Mouse (Mus musculus) megakaryocyte-erythroid progenitor cell, adult 5-6 weeks (primary cell): ENCODE data around the gene Cd36. TPM values are rescaled to one million over a fixed set of nuclear protein-coding genes. Genes with fewer than 3 reads are reported as not detected.

Source experiments
- ATAC-seq: replicated peaks from 2 replicates; pipeline ENCODE4 v1.8.0; 2016; ENCODE audit warnings: mild to moderate bottlenecking, inconsistent platforms; ENCODE audit not compliant: severe bottlenecking, poor library complexity, low FRiP score, low TSS enrichment
- total RNA-seq, 2 experiments: library from RNA; stranded (forward) in 1 of 2; stranded (reverse) in 1 of 2; fragments of 200-1000, 215-1000 nt in 1 of 2; fragments of >200 nt in 1 of 2; fragmentation: Nextera tagmentation in 1 of 2; gene quantifications; 2 replicates each; pipeline ENCODE4 v1.2.3; 2014 to 2017

The Cd36 gene
- total RNA-seq, 2 experiments from 2014 or later = 2.8 to 8.0 TPM

DNA sequence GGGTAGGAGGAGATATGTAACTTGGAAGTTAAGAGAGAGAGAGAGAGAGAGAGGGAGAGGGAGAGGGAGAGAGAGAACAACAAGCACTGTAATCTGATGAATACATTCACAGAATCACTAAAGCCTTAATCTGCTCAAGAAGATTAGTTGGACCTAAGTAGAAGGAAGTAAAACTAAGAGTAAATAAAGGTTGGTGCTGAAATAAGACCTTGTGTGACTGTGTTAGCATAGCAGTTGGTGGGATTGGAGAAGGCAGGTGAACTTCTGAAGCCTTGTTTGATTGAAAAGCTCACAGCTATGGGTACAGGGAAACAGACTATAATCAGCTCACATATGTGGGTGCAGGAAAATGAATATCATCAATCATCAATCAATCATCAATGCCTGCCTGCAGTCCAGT lies 23.2 kb downstream of the Cd36 start:
- no peak for ATAC-seq

DNA sequence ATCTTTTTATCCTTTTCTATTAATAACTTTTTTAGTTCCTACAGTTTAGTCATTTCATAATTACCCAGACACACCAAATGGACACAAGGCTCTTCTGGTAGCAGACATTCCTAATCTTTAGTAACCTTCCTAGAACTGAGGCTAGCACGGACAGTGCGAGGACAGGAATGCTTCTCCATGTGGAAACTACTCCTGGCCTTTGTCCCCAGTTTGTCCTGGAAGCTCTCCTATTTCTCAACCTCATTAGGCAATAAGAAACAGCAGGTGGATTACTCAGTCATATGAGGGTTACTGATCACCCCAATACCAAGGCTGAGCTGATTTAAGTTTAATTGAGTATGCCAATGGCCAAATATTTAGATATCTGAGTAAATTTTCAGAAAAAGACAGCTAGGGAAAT lies 25.5 kb downstream of the Cd36 start:
- no peak for ATAC-seq

GRCm38 (mm10) chr5:17858399-17858798 lies 30.2 kb downstream of the Cd36 start:
- ATAC-seq = peak; percentile 22; the same call in 1 of the 2 replicates

DNA sequence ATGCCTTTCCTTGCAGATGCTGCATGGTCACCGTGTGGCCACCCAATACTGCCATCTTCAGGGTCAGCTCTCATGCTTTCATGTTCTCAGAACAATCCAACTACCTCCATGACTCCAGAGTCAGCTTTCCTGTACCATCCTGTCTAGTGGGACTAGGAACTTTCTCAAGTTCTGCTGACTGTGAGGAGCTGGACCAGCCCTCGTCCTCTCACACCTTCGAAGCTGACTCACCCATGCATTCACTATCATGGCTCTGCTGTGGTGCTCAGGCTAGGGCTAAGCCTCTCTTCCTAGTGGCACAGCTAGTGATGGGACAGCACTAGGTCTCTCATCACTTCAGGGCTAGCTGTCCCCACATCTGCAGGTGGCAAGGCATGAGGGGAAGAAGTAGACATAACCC lies 30.7 kb downstream of the Cd36 start:
- ATAC-seq = 0 out of 2 replicates have a peak, but pooled peaks have one; percentile 33

DNA sequence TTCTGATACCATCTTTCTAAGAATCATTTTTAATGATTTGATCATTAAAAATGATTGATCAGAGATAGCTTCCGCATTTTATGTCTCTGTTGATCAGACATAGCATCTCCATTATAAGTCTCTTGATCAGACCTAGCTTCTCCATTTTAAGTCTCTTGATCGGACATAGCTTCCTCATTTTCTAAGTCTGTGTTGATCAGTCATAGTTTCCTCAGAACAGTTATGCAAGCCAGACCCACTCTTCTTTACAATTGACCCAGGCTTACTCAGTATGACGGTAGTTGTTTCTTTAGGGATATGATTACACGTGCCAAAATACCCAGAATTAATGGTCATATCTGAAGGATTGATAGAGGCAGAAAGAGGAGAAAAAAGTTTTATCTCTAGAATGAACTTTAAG lies 31.3 kb downstream of the Cd36 start:
- ATAC-seq = no peak

DNA sequence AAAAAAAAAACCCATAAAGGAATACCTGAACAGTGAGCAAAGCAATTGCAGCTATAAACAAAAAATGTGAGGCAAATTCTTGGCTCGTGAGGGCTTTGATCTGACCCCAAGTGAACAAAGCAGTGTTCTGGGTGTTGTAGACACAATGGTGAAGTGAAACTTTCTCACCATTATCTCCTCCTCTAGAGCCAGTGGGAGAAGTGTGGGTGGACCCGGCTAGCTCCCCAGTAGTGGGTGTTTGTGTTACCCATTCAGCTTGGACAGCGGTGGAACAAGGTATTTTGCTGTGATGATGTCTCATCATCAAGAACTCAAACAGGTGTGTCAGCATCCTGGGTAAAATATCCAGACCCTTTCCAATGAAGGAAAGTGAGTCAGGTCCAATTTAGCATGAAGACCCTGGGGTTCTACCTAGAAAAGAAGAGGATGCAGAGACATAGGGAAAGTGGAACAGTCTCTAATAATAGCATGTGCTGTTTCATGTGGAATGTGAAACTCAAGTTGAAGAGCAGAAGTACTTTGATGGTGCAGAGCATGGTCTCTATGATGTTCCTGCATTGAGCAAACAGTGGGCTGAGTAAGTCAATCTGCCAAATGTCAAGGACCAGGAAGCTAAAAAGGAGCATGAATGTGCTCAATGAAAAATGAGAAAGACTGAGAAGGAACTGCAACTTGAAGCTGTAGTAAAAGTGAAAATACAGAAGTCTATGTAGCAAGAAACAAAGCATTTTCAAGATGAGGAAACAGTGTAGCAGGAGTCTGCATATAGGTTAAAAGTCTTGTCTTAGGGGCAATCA lies 34.3 kb downstream of the Cd36 start:
- ATAC-seq = no peak

DNA sequence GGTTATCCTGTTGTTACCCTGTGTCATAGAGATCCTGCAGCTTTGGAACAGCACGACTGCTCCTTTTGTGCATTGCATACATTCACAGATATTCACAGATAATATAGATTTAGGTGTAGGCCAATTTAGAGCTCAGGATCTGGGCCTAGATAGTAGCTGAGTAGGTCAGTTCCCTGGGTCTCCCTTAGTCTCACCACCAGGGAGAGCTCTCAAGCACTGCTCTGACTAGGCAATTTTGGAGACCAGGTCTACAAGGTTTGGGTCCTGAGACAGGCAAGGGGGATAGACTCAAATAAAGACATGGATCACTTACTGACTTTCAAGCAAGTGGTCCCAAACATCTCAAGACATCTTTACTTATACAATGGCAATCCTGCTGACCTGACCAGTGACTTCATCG lies 38.0 kb downstream of the Cd36 start:
- ATAC-seq = peak; percentile 80

DNA sequence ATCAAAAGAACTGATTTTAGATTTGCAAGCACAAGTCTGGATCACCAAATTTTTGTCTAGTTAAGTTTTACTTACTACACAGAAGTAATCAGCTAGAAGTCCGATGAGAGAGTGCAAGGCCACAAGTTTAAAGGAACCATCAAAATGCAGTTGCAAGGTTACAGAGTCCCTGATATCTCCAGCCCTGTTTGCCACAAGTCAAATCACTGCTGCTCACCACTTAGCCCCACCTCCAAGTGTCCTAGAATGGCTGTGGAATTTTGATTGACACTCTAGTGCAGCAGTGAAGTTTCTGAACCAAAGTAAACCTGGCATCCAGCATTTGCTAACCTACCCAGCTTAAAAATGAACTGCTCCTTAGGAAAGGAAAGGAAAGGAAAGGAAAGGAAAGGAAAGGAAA lies 39.0 kb downstream of the Cd36 start:
- ATAC-seq = no peak

- no peak for ATAC-seq
These were observed 39.9 kb downstream of the Cd36 start for GRCm38 (mm10) chr5:17848733-17849132.

DNA sequence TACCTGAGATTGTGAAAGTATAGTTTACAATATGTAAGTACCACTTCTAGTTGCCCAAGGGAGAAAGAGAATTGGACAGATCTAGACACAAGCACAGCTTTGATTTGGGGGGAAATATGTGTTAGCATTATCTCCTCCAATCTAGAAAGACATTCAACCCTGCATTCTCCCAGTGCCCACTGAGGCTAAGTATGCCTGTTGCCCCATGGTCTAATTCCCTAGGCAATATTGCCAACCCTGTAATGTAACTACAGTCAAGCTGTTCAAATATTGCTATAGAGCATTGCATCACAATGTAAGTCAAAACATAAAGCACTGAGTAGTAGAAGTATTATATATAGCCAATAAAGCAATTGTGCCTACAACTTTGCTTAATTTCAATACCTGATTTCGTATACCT lies 40.3 kb downstream of the Cd36 start:
- ATAC-seq = no peak

- ATAC-seq = no peak; the same call in 1 of the 2 replicates
These were observed 44.7 kb downstream of the Cd36 start for GRCm38 (mm10) chr5:17843921-17844320.

DNA sequence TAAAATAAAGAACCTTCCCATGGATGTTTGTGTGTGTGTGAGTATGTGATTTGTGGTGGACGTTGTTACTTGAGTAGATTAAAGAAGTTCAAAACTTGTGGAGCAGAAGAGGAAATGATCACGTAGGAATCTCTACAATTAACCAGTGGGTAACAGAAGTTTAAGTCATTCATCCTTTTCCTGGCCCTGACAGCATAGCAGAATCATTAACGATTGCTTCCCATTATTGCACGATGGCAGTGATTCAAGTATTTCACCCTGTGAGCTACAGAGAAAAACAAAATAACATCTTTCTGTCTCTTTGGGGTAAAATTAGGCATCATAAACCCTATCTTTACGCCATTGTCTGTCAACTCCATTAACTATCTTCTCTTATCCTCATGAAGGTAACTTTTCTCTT lies 45.3 kb downstream of the Cd36 start:
- no peak for ATAC-seq

- ATAC-seq = no peak
These were observed 46.4 kb downstream of the Cd36 start for GRCm38 (mm10) chr5:17842111-17842729.

DNA sequence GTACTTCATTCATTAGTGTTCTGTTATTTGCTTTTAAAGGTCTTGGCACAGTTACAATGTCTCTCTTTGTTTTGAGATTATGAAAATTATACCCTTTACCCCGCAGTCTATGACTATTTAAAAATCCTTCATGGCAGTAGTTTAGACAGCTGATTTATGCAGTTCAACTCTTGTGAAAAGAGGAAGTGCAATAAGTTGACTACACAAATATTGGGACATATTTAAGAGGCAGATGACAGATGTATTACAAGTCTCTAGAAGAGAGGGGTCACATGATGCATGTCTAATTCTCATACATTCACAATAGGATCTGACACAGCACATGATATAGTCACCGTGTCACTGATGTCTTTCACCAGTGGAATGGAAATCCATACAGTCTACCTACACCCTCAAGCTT lies 49.1 kb downstream of the Cd36 start:
- no peak for ATAC-seq

GRCm38 (mm10) chr5:17836408-17836807 lies 52.2 kb downstream of the Cd36 start:
- no peak for ATAC-seq

DNA sequence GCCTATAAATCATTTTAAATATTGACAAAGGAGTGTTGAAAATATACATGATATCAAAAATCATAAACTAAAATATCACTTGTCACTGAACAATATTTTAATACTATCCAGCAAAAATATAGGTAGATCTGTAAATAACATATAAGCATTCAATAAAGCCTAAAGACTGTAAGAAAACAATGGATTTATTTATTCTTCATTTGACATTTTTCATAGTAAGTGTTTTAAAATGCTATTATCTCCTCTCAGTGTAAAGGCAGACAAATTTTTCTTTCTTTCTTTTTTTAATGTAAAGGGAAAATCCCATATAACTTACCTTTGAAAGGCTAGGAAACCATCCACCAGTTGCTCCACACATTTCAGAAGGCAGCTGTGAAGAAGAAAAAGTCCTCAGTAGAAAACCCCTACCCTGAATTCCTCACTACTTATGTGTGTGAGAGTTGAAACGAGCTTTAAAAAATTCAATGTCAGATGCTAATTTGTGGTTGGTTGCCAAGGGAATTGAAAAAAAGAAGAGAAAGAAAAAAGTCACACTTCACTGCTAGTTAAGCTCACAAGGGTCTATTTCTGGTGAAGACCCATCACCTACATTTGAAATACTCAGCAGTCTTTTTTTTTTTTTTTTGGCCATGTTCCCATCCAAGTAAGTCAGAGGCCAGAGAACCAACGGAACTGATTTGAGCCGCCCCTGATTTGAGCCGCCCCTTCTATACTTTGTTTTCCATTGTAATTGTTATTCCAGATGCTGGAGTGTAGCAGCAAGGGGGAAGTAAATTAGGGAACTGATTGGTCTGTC lies 53.1 kb downstream of the Cd36 start:
- ATAC-seq = no peak

- ATAC-seq = no peak
These were observed 54.8 kb downstream of the Cd36 start for GRCm38 (mm10) chr5:17833797-17834196.

DNA sequence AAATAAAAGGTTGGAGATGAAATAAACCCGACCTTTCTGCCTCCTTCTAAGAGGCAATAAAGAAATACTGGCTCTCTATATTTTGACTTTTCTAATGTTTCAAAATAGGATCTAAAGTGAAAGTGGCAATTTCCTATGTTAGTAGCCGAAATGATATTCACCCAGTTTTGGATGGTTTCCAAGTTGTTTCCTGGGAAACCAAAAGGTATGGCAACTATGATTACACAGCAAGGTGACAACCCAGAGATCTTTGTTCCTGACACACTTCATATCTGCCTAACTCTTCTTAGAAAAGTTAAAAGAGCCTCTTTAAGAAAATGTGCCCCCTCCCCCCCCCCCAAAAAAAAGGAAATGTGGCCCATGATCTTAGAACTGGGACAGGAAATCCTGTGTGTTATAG lies 58.1 kb downstream of the Cd36 start:
- ATAC-seq = peak; percentile 10; the same call in 1 of the 2 replicates

DNA sequence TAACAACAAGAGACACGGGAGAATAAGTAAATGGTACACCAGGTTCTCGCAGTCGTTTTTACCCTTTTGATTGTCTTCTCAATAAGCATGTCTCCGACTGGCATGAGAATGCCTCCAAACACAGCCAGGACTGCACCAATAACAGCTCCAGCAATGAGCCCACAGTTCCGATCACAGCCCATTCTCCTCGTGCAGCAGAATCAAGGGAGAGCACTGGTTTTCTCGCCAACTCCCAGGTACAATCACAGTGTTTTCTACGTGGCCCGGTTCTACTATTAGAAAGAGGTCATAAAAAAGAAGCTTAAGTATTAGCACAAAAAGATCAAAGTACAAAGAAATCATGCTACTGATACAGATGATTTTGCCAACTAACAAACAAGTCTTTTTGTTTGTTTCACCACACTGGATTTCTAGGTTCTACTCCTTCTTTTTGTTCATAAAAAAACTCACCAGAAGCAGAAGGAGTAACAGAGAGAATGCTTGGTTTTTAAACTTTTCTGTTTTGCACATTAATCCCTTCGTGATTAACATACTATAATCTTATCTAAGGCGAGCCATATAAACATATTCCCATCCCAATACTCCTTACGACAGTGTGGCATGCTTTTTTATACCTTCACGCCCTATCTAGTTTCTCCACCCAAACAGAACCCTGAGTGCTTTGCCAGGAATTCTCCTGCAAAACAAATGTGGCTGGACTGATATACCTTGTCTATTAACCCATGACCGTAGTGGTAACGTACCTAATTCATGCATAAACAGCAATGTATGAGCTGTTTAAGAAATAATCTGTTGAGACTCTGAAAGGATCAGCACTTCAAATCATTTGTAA lies 59.7 kb downstream of the Cd36 start:
- ATAC-seq = peak; percentile 94

- ATAC-seq = no peak
These were observed 67.2 kb downstream of the Cd36 start for GRCm38 (mm10) chr5:17821395-17821794.
